14 mouse cellular contexts compared by ENCODE assay signal in genomic region chr14:118414275-118414674, GRCm38 (mm10).
DNase-seq lines count a peak whose midpoint lies in the region; ATAC-seq and TF ChIP-seq lines count a peak whose summit lies in the region.
"Had no signal": no experiment of that assay in that cellular context is flagged by ENCODE, and none has a peak within 500 bp of the region (broad histone marks: within the 10 kb centered on the region; RNA-seq: fewer than 3 reads in every experiment).

No protein-coding gene starts in this region.

- peak; percentile 38 for ATAC-seq in neural tube, embryonic 12.5 days (ENCODE audit: low FRiP score, low read depth)
- no peak; the same call in 1 of the 2 replicates for ATAC-seq in neural tube, embryonic 15.5 days (ENCODE audit: low FRiP score)
- ATAC-seq in forebrain, embryonic 13.5 days, result peak; percentile 79
- peak; percentile 82 for ATAC-seq in hindbrain, embryonic 15.5 days (ENCODE audit: low FRiP score, low read depth)
- peak; percentile 16; the same call in 1 of the 2 replicates for ATAC-seq in midbrain, postnatal 0 days (ENCODE audit: low FRiP score)
- ATAC-seq: liver, postnatal 0 days had no signal

- no peak overlapping the region for H3K9ac ChIP-seq in neural tube, embryonic 12.5 days
- no peak overlapping the region for H3K9ac ChIP-seq in neural tube, embryonic 15.5 days (replicated peaks)
- H3K9ac ChIP-seq in forebrain, embryonic 13.5 days, result no peak overlapping the region
- no peak overlapping the region for H3K9ac ChIP-seq in hindbrain, embryonic 15.5 days
- H3K9ac ChIP-seq in midbrain, postnatal 0 days (replicated peaks; ENCODE audit: low read length, poor library complexity, severe bottlenecking), result no peak overlapping the region
- H3K9ac ChIP-seq: heart, embryonic 12.5 days; liver, postnatal 0 days had no signal

- no peak for TF ChIP-seq CTCF in midbrain, postnatal 0 days (IDR thresholded peaks at IDR 0.05)

- 38% methylated on average over 4 of the region's 4 CpGs for WGBS in neural tube, embryonic 12.5 days
- 19% methylated on average over 4 of the region's 4 CpGs for WGBS in neural tube, embryonic 15.5 days
- 6% methylated on average over 4 of the region's 4 CpGs for WGBS in forebrain, embryonic 13.5 days
- WGBS in hindbrain, embryonic 15.5 days, result 18% methylated on average over 4 of the region's 4 CpGs
- WGBS in midbrain, postnatal 0 days, result 12% methylated on average over 4 of the region's 4 CpGs
- 85% methylated on average over 4 of the region's 4 CpGs for WGBS in limb, embryonic 10.5 days

- peak; percentile 42 for DNase-seq in midbrain, postnatal 0 days (ENCODE audit: low spot score)
- DNase-seq in lung, postnatal 4 days, result no peak
- no peak for DNase-seq in limb, embryonic 10.5 days (ENCODE audit: low spot score)
- DNase-seq: cerebellum, adult 2 months; gastrocnemius, postnatal 25 days; kidney, adult 8-10 months; kidney, postnatal 4 days; layer of hippocampus, postnatal 36 days; liver, postnatal 0 days had no signal

- H3K4me1 ChIP-seq in neural tube, embryonic 12.5 days, result peaks cover 14% of the 10 kb centered on the region
- peaks cover 3% of the 10 kb centered on the region; the same call in 1 of the 2 replicates for H3K4me1 ChIP-seq in neural tube, embryonic 15.5 days
- peaks cover 29% of the 10 kb centered on the region for H3K4me1 ChIP-seq in forebrain, embryonic 13.5 days
- H3K4me1 ChIP-seq in hindbrain, embryonic 15.5 days (replicated peaks), result no peaks in the 10 kb centered on the region; the same call in 1 of the 2 replicates
- no peaks in the 10 kb centered on the region for H3K4me1 ChIP-seq in midbrain, postnatal 0 days (ENCODE audit: insufficient read depth, low read length)
- no peaks in the 10 kb centered on the region for H3K4me1 ChIP-seq in limb, embryonic 10.5 days
- H3K4me1 ChIP-seq: heart, embryonic 12.5 days had no signal

- H3K27ac ChIP-seq in neural tube, embryonic 12.5 days, result no peak overlapping the region
- no peak overlapping the region for H3K27ac ChIP-seq in neural tube, embryonic 15.5 days (replicated peaks)
- no peak overlapping the region for H3K27ac ChIP-seq in forebrain, embryonic 13.5 days
- H3K27ac ChIP-seq in hindbrain, embryonic 15.5 days (replicated peaks), result no peak overlapping the region
- H3K27ac ChIP-seq in midbrain, postnatal 0 days (ENCODE audit: low read depth, low read length), result no peak overlapping the region
- no peak overlapping the region for H3K27ac ChIP-seq in limb, embryonic 10.5 days

- H3K36me3 ChIP-seq in neural tube, embryonic 12.5 days, result no peaks in the 10 kb centered on the region
- H3K36me3 ChIP-seq in neural tube, embryonic 15.5 days, result no peaks in the 10 kb centered on the region
- H3K36me3 ChIP-seq in forebrain, embryonic 13.5 days (ENCODE audit: poor library complexity, severe bottlenecking), result no peaks in the 10 kb centered on the region
- no peaks in the 10 kb centered on the region for H3K36me3 ChIP-seq in hindbrain, embryonic 15.5 days
- H3K36me3 ChIP-seq in midbrain, postnatal 0 days (ENCODE audit: insufficient read depth, low read length), result no peaks in the 10 kb centered on the region
- no peaks in the 10 kb centered on the region for H3K36me3 ChIP-seq in limb, embryonic 10.5 days
- H3K36me3 ChIP-seq: heart, embryonic 12.5 days had no signal

- no peak overlapping the region for H3K4me2 ChIP-seq in neural tube, embryonic 12.5 days (replicated peaks)
- H3K4me2 ChIP-seq in neural tube, embryonic 15.5 days, result no peak overlapping the region
- H3K4me2 ChIP-seq in forebrain, embryonic 13.5 days, result no peak overlapping the region
- no peak overlapping the region for H3K4me2 ChIP-seq in hindbrain, embryonic 15.5 days
- H3K4me2 ChIP-seq in midbrain, postnatal 0 days (ENCODE audit: low read depth, low read length, poor library complexity, severe bottlenecking), result no peak overlapping the region
- H3K4me2 ChIP-seq: heart, embryonic 12.5 days had no signal

- H3K9me3 ChIP-seq in neural tube, embryonic 12.5 days, result peaks cover 8% of the 10 kb centered on the region
- H3K9me3 ChIP-seq in neural tube, embryonic 15.5 days (replicated peaks), result 0 out of 2 replicates have a peak, but pooled peaks cover 2% of the 10 kb centered on the region
- peaks cover 6% of the 10 kb centered on the region for H3K9me3 ChIP-seq in forebrain, embryonic 13.5 days (replicated peaks)
- no peaks in the 10 kb centered on the region for H3K9me3 ChIP-seq in hindbrain, embryonic 15.5 days
- no peaks in the 10 kb centered on the region for H3K9me3 ChIP-seq in midbrain, postnatal 0 days (ENCODE audit: low read length)
- no peaks in the 10 kb centered on the region for H3K9me3 ChIP-seq in limb, embryonic 10.5 days (replicated peaks)

- 0 out of 2 replicates have a peak, but pooled peaks cover 5% of the 10 kb centered on the region for H3K27me3 ChIP-seq in neural tube, embryonic 12.5 days (replicated peaks)
- H3K27me3 ChIP-seq in neural tube, embryonic 15.5 days (replicated peaks), result peaks cover 7% of the 10 kb centered on the region
- peaks cover 40% of the 10 kb centered on the region for H3K27me3 ChIP-seq in forebrain, embryonic 13.5 days
- peaks cover 8% of the 10 kb centered on the region for H3K27me3 ChIP-seq in hindbrain, embryonic 15.5 days
- H3K27me3 ChIP-seq in midbrain, postnatal 0 days (ENCODE audit: insufficient read depth, low read length), result no peaks in the 10 kb centered on the region
- peaks cover 36% of the 10 kb centered on the region for H3K27me3 ChIP-seq in limb, embryonic 10.5 days (ENCODE audit: low read depth, poor library complexity, severe bottlenecking)

- no peak overlapping the region for H3K4me3 ChIP-seq in neural tube, embryonic 12.5 days
- no peak overlapping the region for H3K4me3 ChIP-seq in neural tube, embryonic 15.5 days (replicated peaks)
- H3K4me3 ChIP-seq in forebrain, embryonic 13.5 days, result no peak overlapping the region
- H3K4me3 ChIP-seq in hindbrain, embryonic 15.5 days, result no peak overlapping the region
- no peak overlapping the region for H3K4me3 ChIP-seq in midbrain, postnatal 0 days (ENCODE audit: low read depth, low read length)
- H3K4me3 ChIP-seq in limb, embryonic 10.5 days, result no peak overlapping the region
- H3K4me3 ChIP-seq: heart, embryonic 12.5 days had no signal
